Mouse (Mus musculus): ENCODE results near the gene Cd3e. TPM values are rescaled to one million over a fixed set of nuclear protein-coding genes. Genes with fewer than 3 reads are reported as not detected.

The Cd3e gene
- polyA plus RNA-seq, 1 experiment: not detected

DNA sequence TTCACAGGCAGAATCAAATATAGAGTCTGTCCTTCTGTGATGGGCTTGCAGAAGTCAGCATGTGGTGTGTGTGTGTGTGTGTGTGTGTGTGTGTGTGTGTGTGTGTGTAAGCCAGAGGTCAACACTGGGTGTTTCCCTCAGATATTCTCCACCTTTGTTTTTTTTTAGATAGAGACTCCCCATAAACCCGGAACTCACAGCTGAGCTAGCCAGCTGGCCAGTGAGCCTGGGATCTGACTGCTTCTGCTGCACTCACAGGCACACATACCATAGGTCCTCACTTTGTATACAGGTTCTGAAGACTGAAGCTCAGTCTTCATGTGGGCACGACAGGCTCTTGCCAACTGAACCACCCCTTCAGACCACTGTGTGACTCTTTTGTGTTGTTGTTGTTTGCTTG is 22.8 kb upstream of the Cd3e start:
- no peak overlapping the region for H3K4me3 ChIP-seq
- H3K27me3 ChIP-seq (ENCODE audit: control insufficient read depth, insufficient read depth, insufficient read length): peaks cover 65% of the 10 kb centered on the region

GRCm38 (mm10) chr9:45030341-45030740 is 20.9 kb upstream of the Cd3e start:
- no peak for TF ChIP-seq USF1 (IDR thresholded peaks at IDR 0.05; ENCODE audit: low read depth)
- no peak for TF ChIP-seq POLR2A (IDR thresholded peaks at IDR 0.05; ENCODE audit: insufficient read length, low read depth)
- TF ChIP-seq SRF (IDR thresholded peaks at IDR 0.05; ENCODE audit: control insufficient read depth, insufficient read length, low read depth): no peak
- no peak for TF ChIP-seq MYOG (IDR thresholded peaks at IDR 0.05; ENCODE audit: control insufficient read depth in 1 of 3, insufficient read depth in 1 of 3, insufficient read length in 2 of 3, low read depth in 2 of 3)
- TF ChIP-seq MAX (IDR thresholded peaks at IDR 0.05; ENCODE audit: low read depth): no peak
- TF ChIP-seq TCF3 (IDR thresholded peaks at IDR 0.05; ENCODE audit: insufficient read length, low read depth): no peak
- TF ChIP-seq CEBPB (IDR thresholded peaks at IDR 0.05; ENCODE audit: insufficient read depth, poor library complexity, severe bottlenecking): no peak
- TF ChIP-seq E2F4 (IDR thresholded peaks at IDR 0.05; ENCODE audit: insufficient read depth): no peak
- no peak for TF ChIP-seq MYOD1 (IDR thresholded peaks at IDR 0.05; ENCODE audit: control insufficient read depth in 1 of 3, insufficient read length in 2 of 3, low read depth in 2 of 3)
- TF ChIP-seq REST (IDR thresholded peaks at IDR 0.05; ENCODE audit: insufficient read depth, insufficient read length): no peak
- no peak for TF ChIP-seq TCF12 (IDR thresholded peaks at IDR 0.05; ENCODE audit: insufficient read depth, poor library complexity, severe bottlenecking)
- TF ChIP-seq POLR2AphosphoS2 (IDR thresholded peaks at IDR 0.05; ENCODE audit: insufficient read length, low read depth): no peak
- Histone ChIP-seq H3K27me3 (ENCODE audit: control insufficient read depth, insufficient read depth, insufficient read length) (peaks cover 76% of the 10 kb centered on the region), H3K79me2 (ENCODE audit: control insufficient read depth, insufficient read depth) (no peaks in the 10 kb centered on the region), H3K4me2 (ENCODE audit: low read depth) (no peak overlapping the region), H3ac (ENCODE audit: control insufficient read depth, insufficient read length) (no peak overlapping the region), H3K36me3 (ENCODE audit: control insufficient read depth, insufficient read depth) (no peaks in the 10 kb centered on the region), H3K4me3 (no peak overlapping the region)

More for the DNA sequence above, 22.8 kb upstream of the Cd3e start:
- TF ChIP-seq USF1 (IDR thresholded peaks at IDR 0.05; ENCODE audit: low read depth) (no peak), MYOG (IDR thresholded peaks at IDR 0.05; ENCODE audit: control insufficient read depth in 1 of 3, insufficient read depth in 1 of 3, insufficient read length in 2 of 3, low read depth in 2 of 3) (no peak), MAX (IDR thresholded peaks at IDR 0.05; ENCODE audit: low read depth) (no peak), SRF (IDR thresholded peaks at IDR 0.05; ENCODE audit: control insufficient read depth, insufficient read length, low read depth) (no peak), TCF3 (IDR thresholded peaks at IDR 0.05; ENCODE audit: insufficient read length, low read depth) (no peak), POLR2AphosphoS2 (IDR thresholded peaks at IDR 0.05; ENCODE audit: insufficient read length, low read depth) (no peak), POLR2A (IDR thresholded peaks at IDR 0.05; ENCODE audit: insufficient read length, low read depth) (no peak), REST (IDR thresholded peaks at IDR 0.05; ENCODE audit: insufficient read depth, insufficient read length) (no peak)
- no peaks in the 10 kb centered on the region for H3K79me2 ChIP-seq (ENCODE audit: control insufficient read depth, insufficient read depth)
- H3K36me3 ChIP-seq (ENCODE audit: control insufficient read depth, insufficient read depth): no peaks in the 10 kb centered on the region
- H3ac ChIP-seq (ENCODE audit: control insufficient read depth, insufficient read length): no peak overlapping the region
- H3K4me2 ChIP-seq (ENCODE audit: low read depth): no peak overlapping the region

GRCm38 (mm10) chr9:45027376-45027775 is 17.9 kb upstream of the Cd3e start:
- no peaks in the 10 kb centered on the region for H3K36me3 ChIP-seq (ENCODE audit: control insufficient read depth, insufficient read depth)
- no peaks in the 10 kb centered on the region for H3K79me2 ChIP-seq (ENCODE audit: control insufficient read depth, insufficient read depth)
- TF ChIP-seq USF1 (IDR thresholded peaks at IDR 0.05; ENCODE audit: low read depth) (no peak), CEBPB (IDR thresholded peaks at IDR 0.05; ENCODE audit: insufficient read depth, poor library complexity, severe bottlenecking) (no peak), E2F4 (IDR thresholded peaks at IDR 0.05; ENCODE audit: insufficient read depth) (no peak), MYOG (IDR thresholded peaks at IDR 0.05; ENCODE audit: control insufficient read depth in 1 of 3, insufficient read depth in 1 of 3, insufficient read length in 2 of 3, low read depth in 2 of 3) (no peak), REST (IDR thresholded peaks at IDR 0.05; ENCODE audit: insufficient read depth, insufficient read length) (no peak), TCF12 (IDR thresholded peaks at IDR 0.05; ENCODE audit: insufficient read depth, poor library complexity, severe bottlenecking) (no peak), MYOD1 (IDR thresholded peaks at IDR 0.05; ENCODE audit: control insufficient read depth in 1 of 3, insufficient read length in 2 of 3, low read depth in 2 of 3) (no peak), TCF3 (IDR thresholded peaks at IDR 0.05; ENCODE audit: insufficient read length, low read depth) (no peak)
- H3K4me2 ChIP-seq (ENCODE audit: low read depth): no peak overlapping the region
- H3K4me3 ChIP-seq: no peak overlapping the region
- no peak overlapping the region for H3ac ChIP-seq (ENCODE audit: control insufficient read depth, insufficient read length)
- peaks cover 69% of the 10 kb centered on the region for H3K27me3 ChIP-seq (ENCODE audit: control insufficient read depth, insufficient read depth, insufficient read length)

DNA sequence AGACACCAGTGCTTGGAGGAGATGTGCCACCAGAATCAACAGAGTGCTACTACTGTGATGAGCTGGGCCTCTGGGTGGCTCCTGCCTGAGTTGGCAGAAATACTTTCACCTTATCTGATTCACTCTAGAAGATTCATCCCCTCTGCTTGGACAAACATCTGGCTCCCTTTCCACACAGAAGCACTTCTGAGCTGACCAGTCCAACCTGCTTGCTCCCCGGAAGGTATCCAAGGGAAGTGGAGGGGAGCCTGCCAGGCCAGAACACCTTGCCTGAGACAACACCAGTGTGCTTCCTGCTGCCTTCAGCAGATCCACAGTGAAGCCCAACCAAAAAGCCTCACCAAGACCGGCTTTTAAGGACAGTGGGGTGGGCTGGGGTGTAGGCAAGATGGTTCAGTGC is 14.8 kb upstream of the Cd3e start:
- no peak overlapping the region for H3ac ChIP-seq (ENCODE audit: control insufficient read depth, insufficient read length)
- TF ChIP-seq MYOD1 (IDR thresholded peaks at IDR 0.05; ENCODE audit: control insufficient read depth in 1 of 3, insufficient read length in 2 of 3, low read depth in 2 of 3): no peak
- TF ChIP-seq REST (IDR thresholded peaks at IDR 0.05; ENCODE audit: insufficient read depth, insufficient read length): no peak
- no peak for TF ChIP-seq CEBPB (IDR thresholded peaks at IDR 0.05; ENCODE audit: insufficient read depth, poor library complexity, severe bottlenecking)
- TF ChIP-seq POLR2AphosphoS2 (IDR thresholded peaks at IDR 0.05; ENCODE audit: insufficient read length, low read depth): no peak
- TF ChIP-seq TCF3 (IDR thresholded peaks at IDR 0.05; ENCODE audit: insufficient read length, low read depth): no peak
- no peak for TF ChIP-seq SRF (IDR thresholded peaks at IDR 0.05; ENCODE audit: control insufficient read depth, insufficient read length, low read depth)
- no peak for TF ChIP-seq MAX (IDR thresholded peaks at IDR 0.05; ENCODE audit: low read depth)
- TF ChIP-seq POLR2A (IDR thresholded peaks at IDR 0.05; ENCODE audit: insufficient read length, low read depth): no peak
- no peak for TF ChIP-seq TCF12 (IDR thresholded peaks at IDR 0.05; ENCODE audit: insufficient read depth, poor library complexity, severe bottlenecking)
- TF ChIP-seq MYOG (IDR thresholded peaks at IDR 0.05; ENCODE audit: control insufficient read depth in 1 of 3, insufficient read depth in 1 of 3, insufficient read length in 2 of 3, low read depth in 2 of 3): no peak
- no peak for TF ChIP-seq E2F4 (IDR thresholded peaks at IDR 0.05; ENCODE audit: insufficient read depth)
- TF ChIP-seq USF1 (IDR thresholded peaks at IDR 0.05; ENCODE audit: low read depth): no peak
- H3K27me3 ChIP-seq (ENCODE audit: control insufficient read depth, insufficient read depth, insufficient read length): peaks cover 37% of the 10 kb centered on the region
- H3K79me2 ChIP-seq (ENCODE audit: control insufficient read depth, insufficient read depth): no peaks in the 10 kb centered on the region
- no peak overlapping the region for H3K4me3 ChIP-seq
- no peaks in the 10 kb centered on the region for H3K36me3 ChIP-seq (ENCODE audit: control insufficient read depth, insufficient read depth)
- no peak overlapping the region for H3K4me2 ChIP-seq (ENCODE audit: low read depth)

GRCm38 (mm10) chr9:45023638-45024037 is 14.2 kb upstream of the Cd3e start:
- H3K4me2 ChIP-seq (ENCODE audit: low read depth): no peak overlapping the region
- H3K4me3 ChIP-seq: no peak overlapping the region
- no peak overlapping the region for H3ac ChIP-seq (ENCODE audit: control insufficient read depth, insufficient read length)
- H3K27me3 ChIP-seq (ENCODE audit: control insufficient read depth, insufficient read depth, insufficient read length): peaks cover 37% of the 10 kb centered on the region
- H3K79me2 ChIP-seq (ENCODE audit: control insufficient read depth, insufficient read depth): no peaks in the 10 kb centered on the region
- TF ChIP-seq CEBPB (IDR thresholded peaks at IDR 0.05; ENCODE audit: insufficient read depth, poor library complexity, severe bottlenecking): no peak
- TF ChIP-seq POLR2AphosphoS2 (IDR thresholded peaks at IDR 0.05; ENCODE audit: insufficient read length, low read depth): no peak
- no peak for TF ChIP-seq USF1 (IDR thresholded peaks at IDR 0.05; ENCODE audit: low read depth)
- no peak for TF ChIP-seq REST (IDR thresholded peaks at IDR 0.05; ENCODE audit: insufficient read depth, insufficient read length)
- TF ChIP-seq E2F4 (IDR thresholded peaks at IDR 0.05; ENCODE audit: insufficient read depth): no peak
- no peak for TF ChIP-seq TCF3 (IDR thresholded peaks at IDR 0.05; ENCODE audit: insufficient read length, low read depth)
- no peak for TF ChIP-seq MAX (IDR thresholded peaks at IDR 0.05; ENCODE audit: low read depth)
- TF ChIP-seq SRF (IDR thresholded peaks at IDR 0.05; ENCODE audit: control insufficient read depth, insufficient read length, low read depth): no peak
- no peak for TF ChIP-seq POLR2A (IDR thresholded peaks at IDR 0.05; ENCODE audit: insufficient read length, low read depth)
- TF ChIP-seq TCF12 (IDR thresholded peaks at IDR 0.05; ENCODE audit: insufficient read depth, poor library complexity, severe bottlenecking): no peak
- TF ChIP-seq MYOG (IDR thresholded peaks at IDR 0.05; ENCODE audit: control insufficient read depth in 1 of 3, insufficient read depth in 1 of 3, insufficient read length in 2 of 3, low read depth in 2 of 3): no peak
- TF ChIP-seq MYOD1 (IDR thresholded peaks at IDR 0.05; ENCODE audit: control insufficient read depth in 1 of 3, insufficient read length in 2 of 3, low read depth in 2 of 3): no peak
- H3K36me3 ChIP-seq (ENCODE audit: control insufficient read depth, insufficient read depth): no peaks in the 10 kb centered on the region

All from myocyte (in vitro differentiated cells).